Mouse (Mus musculus) CH12.LX (cell line): Measurements from ENCODE around the gene Ablim1. TPM values are rescaled to one million over a fixed set of nuclear protein-coding genes. Genes with fewer than 3 reads are reported as not detected.

Source experiments
- DNase-seq: peaks from one replicate; pipeline ENCODE4 v3.0.0-alpha.2; 2013; ENCODE audit errors: extremely low read depth
- H3K27ac ChIP-seq: 2 replicates; pipeline ENCODE4 v1.5.1; 2012; ENCODE audit warnings: low read depth, mild to moderate bottlenecking, control low read depth, moderate library complexity; ENCODE audit not compliant: insufficient read depth
- H3K27me3 ChIP-seq: replicated peaks from 2 replicates; pipeline ENCODE3; 2012; ENCODE audit warnings: inconsistent platforms
- H3K36me3 ChIP-seq, 2 experiments: replicated peaks in 1 of 2; 2 replicates each; pipeline versions ENCODE3 to v1.6.1; 2012; ENCODE audit warnings: inconsistent platforms in 1 of 2, low read length in 1 of 2, mild to moderate bottlenecking in 1 of 2, mixed read lengths in 1 of 2, moderate library complexity in 1 of 2; ENCODE audit not compliant: control insufficient read depth in 1 of 2, insufficient read depth in 1 of 2
- H3K4me1 ChIP-seq, 2 experiments: 2 replicates each; pipeline ENCODE4 v1.6.1; 2012; ENCODE audit warnings: inconsistent platforms in 1 of 2, moderate library complexity in 1 of 2; ENCODE audit not compliant: insufficient read depth in 2 of 2, control insufficient read depth in 1 of 2
- H3K4me2 ChIP-seq: 2 replicates; pipeline ENCODE4 v1.6.1; 2012; ENCODE audit warnings: low read depth, mild to moderate bottlenecking, control low read depth; ENCODE audit not compliant: poor library complexity, insufficient read depth, severe bottlenecking
- H3K4me3 ChIP-seq, 3 experiments: fragments of 150-350 bp in 1 of 3; sonication (generic) in 1 of 3; replicated peaks in 1 of 3; 2 replicates each; pipeline versions ENCODE3 to v1.5.1; 2011 to 2012; ENCODE audit warnings: low read depth in 2 of 3, low read length in 2 of 3, mild to moderate bottlenecking in 2 of 3, moderate library complexity in 2 of 3, control low read depth in 1 of 3, improper control_type of control experiment in 1 of 3, inconsistent platforms in 1 of 3, mixed read lengths in 1 of 3; ENCODE audit not compliant: poor library complexity in 1 of 3
- H3K79me2 ChIP-seq: replicated peaks from 2 replicates; pipeline ENCODE4 v1.6.1; 2012; ENCODE audit warnings: mild to moderate bottlenecking, moderate library complexity; ENCODE audit not compliant: control insufficient read depth, poor library complexity, insufficient read depth, severe bottlenecking; ENCODE audit errors: extremely low read depth
- H3K9ac ChIP-seq: 2 replicates; pipeline ENCODE4 v1.6.1; 2012; ENCODE audit warnings: low read depth, mild to moderate bottlenecking, control low read depth, moderate library complexity; ENCODE audit not compliant: insufficient read depth
- H3K9me3 ChIP-seq: replicated peaks from 2 replicates; pipeline ENCODE3; 2012; ENCODE audit warnings: low read length, inconsistent platforms, mixed read lengths
- BHLHE40 ChIP-seq: IDR thresholded peaks from 2 replicates; pipeline ENCODE4 v1.6.1; 2011; ENCODE audit warnings: mild to moderate bottlenecking, low read depth, low read length, improper control_type of control experiment
- CHD1 ChIP-seq: IDR thresholded peaks from 2 replicates; pipeline ENCODE4 v1.6.1; 2012; ENCODE audit warnings: low read depth, low read length, improper control_type of control experiment, inconsistent platforms
- CHD2 ChIP-seq: IDR thresholded peaks from 2 replicates; pipeline ENCODE4 v1.6.1; 2011; ENCODE audit warnings: low read length, improper control_type of control experiment
- CTCF ChIP-seq, 2 experiments: IDR thresholded peaks in 1 of 2; conservative IDR thresholded peaks in 1 of 2; 2 replicates each; pipeline ENCODE4 v1.5.1; 2011 to 2012; ENCODE audit warnings: low read depth in 2 of 2, low read length in 2 of 2, improper control_type of control experiment in 1 of 2, inconsistent platforms in 1 of 2, mild to moderate bottlenecking in 1 of 2, moderate library complexity in 1 of 2
- E2F4 ChIP-seq: IDR thresholded peaks from 2 replicates; pipeline ENCODE4 v1.6.1; 2011; ENCODE audit warnings: low read depth, low read length, improper control_type of control experiment; ENCODE audit not compliant: insufficient replicate concordance
- ELF1 ChIP-seq: IDR thresholded peaks from 2 replicates; pipeline ENCODE4 v1.6.1; 2014; ENCODE audit warnings: low read depth, mild to moderate bottlenecking, inconsistent platforms, low read length, improper control_type of control experiment
- EP300 ChIP-seq: IDR thresholded peaks from 2 replicates; pipeline ENCODE4 v1.6.1; 2011; ENCODE audit warnings: low read length, improper control_type of control experiment
- GABPA ChIP-seq: IDR thresholded peaks from 2 replicates; pipeline ENCODE4 v1.6.1; 2012; ENCODE audit warnings: low read depth, low read length, improper control_type of control experiment, inconsistent platforms; ENCODE audit not compliant: insufficient replicate concordance
- HCFC1 ChIP-seq: IDR thresholded peaks from 2 replicates; pipeline ENCODE4 v1.6.1; 2012; ENCODE audit warnings: low read depth, mild to moderate bottlenecking, inconsistent platforms, low read length, improper control_type of control experiment
- JUN ChIP-seq: IDR thresholded peaks from 2 replicates; pipeline ENCODE4 v1.6.1; 2011; ENCODE audit warnings: low read depth, mild to moderate bottlenecking, low read length, improper control_type of control experiment, moderate library complexity; ENCODE audit not compliant: insufficient read depth
- JUND ChIP-seq: conservative IDR thresholded peaks from 2 replicates; pipeline ENCODE4 v1.6.1; 2011; ENCODE audit warnings: low read depth, low read length, improper control_type of control experiment
- KAT2A ChIP-seq: IDR thresholded peaks from 2 replicates; pipeline ENCODE4 v1.6.1; 2012; ENCODE audit warnings: low read length, improper control_type of control experiment, inconsistent platforms; ENCODE audit not compliant: insufficient replicate concordance
- MEF2A ChIP-seq: IDR thresholded peaks from 2 replicates; pipeline ENCODE4 v1.6.1; 2014; ENCODE audit warnings: low read depth, mild to moderate bottlenecking, inconsistent platforms, low read length, improper control_type of control experiment, borderline replicate concordance
- MXI1 ChIP-seq: IDR thresholded peaks from 2 replicates; pipeline ENCODE4 v1.6.1; 2011; ENCODE audit warnings: mild to moderate bottlenecking, low read depth, low read length, improper control_type of control experiment
- NELFE ChIP-seq: IDR thresholded peaks from 2 replicates; pipeline ENCODE4 v1.6.1; 2011; ENCODE audit warnings: low read depth, low read length, improper control_type of control experiment
- NRF1 ChIP-seq: IDR thresholded peaks from 2 replicates; pipeline ENCODE4 v1.6.1; 2014; ENCODE audit warnings: low read depth, mild to moderate bottlenecking, inconsistent platforms, low read length, improper control_type of control experiment, moderate library complexity
- POLR2A ChIP-seq: IDR thresholded peaks from 2 replicates; pipeline ENCODE4 v1.6.1; 2011; ENCODE audit warnings: low read depth, mild to moderate bottlenecking, improper control_type of control experiment, low read length
- POLR2AphosphoS2 ChIP-seq: IDR thresholded peaks from 2 replicates; pipeline ENCODE4 v1.6.1; 2011; ENCODE audit warnings: low read depth, low read length, improper control_type of control experiment
- RAD21 ChIP-seq: IDR thresholded peaks from 2 replicates; pipeline ENCODE4 v1.6.1; 2011; ENCODE audit warnings: low read depth, mild to moderate bottlenecking, low read length, improper control_type of control experiment, moderate library complexity
- RCOR1 ChIP-seq: conservative IDR thresholded peaks from 2 replicates; pipeline ENCODE4 v1.6.1; 2012; ENCODE audit warnings: low read depth, mild to moderate bottlenecking, inconsistent platforms, low read length, improper control_type of control experiment
- SIN3A ChIP-seq: IDR thresholded peaks from 2 replicates; pipeline ENCODE4 v1.6.1; 2012; ENCODE audit warnings: low read length, improper control_type of control experiment, inconsistent platforms
- TBP ChIP-seq: conservative IDR thresholded peaks from 2 replicates; pipeline ENCODE4 v1.6.1; 2011; ENCODE audit warnings: low read depth, low read length, improper control_type of control experiment
- UBTF ChIP-seq: IDR thresholded peaks from 2 replicates; pipeline ENCODE4 v1.6.1; 2012; ENCODE audit warnings: low read depth, mild to moderate bottlenecking, inconsistent platforms, low read length, improper control_type of control experiment, moderate library complexity
- USF1 ChIP-seq: IDR thresholded peaks from 2 replicates; pipeline ENCODE4 v1.6.1; 2014; ENCODE audit warnings: low read depth, mild to moderate bottlenecking, inconsistent platforms, low read length, improper control_type of control experiment
- USF2 ChIP-seq: conservative IDR thresholded peaks from 2 replicates; pipeline ENCODE4 v1.6.1; 2011; ENCODE audit warnings: low read depth, low read length, improper control_type of control experiment
- ZMIZ1 ChIP-seq: IDR thresholded peaks from 2 replicates; pipeline ENCODE4 v1.6.1; 2012; ENCODE audit warnings: low read depth, mild to moderate bottlenecking, inconsistent platforms, low read length, improper control_type of control experiment
- ZNF384 ChIP-seq: IDR thresholded peaks from 2 replicates; pipeline ENCODE4 v1.6.1; 2012; ENCODE audit warnings: low read depth, low read length, improper control_type of control experiment, inconsistent platforms
- dilution Hi-C: fragments of 300-500 bp; cut with MboI; formaldehyde crosslinking; loops from 2 replicates; pipeline ENCODE4 v1.14.3; 2020; ENCODE audit warnings: low sequenced_read_pairs; ENCODE audit not compliant: extremely low pct_unique_long_range_greater_than_20kb, extremely low pct_ligation_motif_present
- in situ Hi-C: fragments of 300-500 bp; cut with MboI; formaldehyde crosslinking; loops from 3 replicates; pipeline ENCODE4 v1.14.3; 2019; ENCODE audit warnings: low sequenced_read_pairs, low pct_ligation_motif_present, low pct_unique_long_range_greater_than_20kb, mixed read lengths
- polyA plus RNA-seq: library from polyadenylated mRNA; unstranded; fragments of >175 nt; gene quantifications from 2 replicates; pipeline ENCODE4 v1.2.1, GENCODE M21; 2012; ENCODE audit warnings: low read depth; ENCODE audit not compliant: insufficient read length
- total RNA-seq, 2 experiments: library from RNA; depleted of rRNA; stranded (reverse); fragments of 300-350 nt in 1 of 2; fragments of >200 nt in 1 of 2; gene quantifications; 2 replicates each; pipeline ENCODE4 v1.2.3; 2012 to 2014

Gene Ablim1
- total and polyA plus RNA-seq, 3 experiments: 0.85 to 2.4 (median 2.0) TPM

GRCm38 (mm10) chr19:57272824-57273613, 41.7 kb downstream of the Ablim1 start (continued):
- peak; percentile 26; the same call in 1 of the 2 replicates for TF ChIP-seq MEF2A
- TF ChIP-seq ZNF384: no peak
- peak; percentile 53; the same call in 1 of the 2 replicates for TF ChIP-seq USF1
- TF ChIP-seq GABPA: no peak
- TF ChIP-seq ELF1: peak; percentile 59; the same call in 1 of the 2 replicates
- no peak for TF ChIP-seq CHD2
- peak; percentile 76 for TF ChIP-seq BHLHE40
- peak; percentile 92 for TF ChIP-seq JUND
- TF ChIP-seq NELFE: 0 out of 2 replicates have a peak, but pooled peaks have one; percentile 35
- no peak for TF ChIP-seq CTCF (conservative IDR thresholded peaks at IDR 0.05 in 1 of 2, IDR thresholded peaks at IDR 0.05 in 1 of 2; ENCODE audit: low read depth in 2 of 2, low read length in 2 of 2)
- TF ChIP-seq KAT2A: no peak
- TF ChIP-seq UBTF: no peak
- TF ChIP-seq ZMIZ1: no peak
- TF ChIP-seq RAD21: no peak
- TF ChIP-seq POLR2AphosphoS2: no peak
- peak; percentile 77 for TF ChIP-seq SIN3A
- peak; percentile 77 for TF ChIP-seq JUN
- peak; percentile 45; the same call in 1 of the 2 replicates for TF ChIP-seq EP300
- TF ChIP-seq CHD1: no peak
- peak; percentile 82; the same call in 1 of the 2 replicates for TF ChIP-seq MXI1
- TF ChIP-seq USF2: peak; percentile 28
- no peak for TF ChIP-seq E2F4
- 0 out of 2 replicates have a peak, but pooled peaks have one; percentile 25 for TF ChIP-seq POLR2A
- TF ChIP-seq, all 38 proteins: peak for 19

GRCm38 (mm10) chr19:57271757-57272156, 43.0 kb downstream of the Ablim1 start:
- no peak for DNase-seq
- no peaks in the 10 kb centered on the region for H3K79me2 ChIP-seq
- H3K9me3 ChIP-seq: no peaks in the 10 kb centered on the region
- H3K4me2 ChIP-seq: no peak overlapping the region
- no peaks in the 10 kb centered on the region for H3K27me3 ChIP-seq
- no peaks in the 10 kb centered on the region for H3K36me3 ChIP-seq
- no peak overlapping the region for H3K4me3 ChIP-seq
- no peak for TF ChIP-seq JUN
- TF ChIP-seq ZNF384: no peak
- TF ChIP-seq HCFC1: no peak
- no peak for TF ChIP-seq NRF1
- TF ChIP-seq ZMIZ1: no peak
- no peak for TF ChIP-seq RCOR1
- no peak for TF ChIP-seq CHD1
- no peak for TF ChIP-seq KAT2A
- no peak for TF ChIP-seq TBP
- TF ChIP-seq E2F4: no peak
- H3K9ac ChIP-seq: no peak overlapping the region
- dilution Hi-C loops (no loop called here), in situ Hi-C loops (no loop called here)
- peaks cover 11 to 23% of the 10 kb centered on the region in 2 experiments for H3K4me1 ChIP-seq
- no peak overlapping the region for H3K27ac ChIP-seq
